Mouse (Mus musculus): ENCODE measurements around the gene Stx11. TPM values are rescaled to one million over a fixed set of nuclear protein-coding genes. Genes with fewer than 3 reads are reported as not detected.

The Stx11 gene
- polyA plus RNA-seq, 1 experiment from 2014 or later = 4.2 TPM

- ChIA-PET CTCF (interaction anchor here (1.3 to 2.2 kb wide), 6 partner anchors 12 to 231 kb away, joined by 3 to 9 read pairs (median 6); partner anchors contain the start of gene Stx11), POLR2A (no interaction called here)
- DNase-seq (ENCODE audit: low read depth, low spot score) (no peak), ATAC-seq (no peak)
- TF ChIP-seq CTCF (IDR thresholded peaks at IDR 0.05) = peak; percentile 23
- no peaks in the 10 kb centered on the region for H3K27me3 ChIP-seq
- in situ Hi-C loops (cut with MboI; ENCODE audit: low pct_unique_long_range_greater_than_20kb) = loop anchor here (5.0 kb wide), 2 partner anchors 86 to 229 kb away; partner anchors contain the start of gene Sf3b5
These were observed 42.5 kb downstream of the Stx11 start for GRCm38 (mm10) chr10:12921551-12922040.

GRCm38 (mm10) chr10:12919287-12919686, 44.8 kb downstream of the Stx11 start:
- CTCF ChIA-PET = interaction anchor here (0.7 to 1.4 kb wide), 8 partner anchors 10 to 257 kb away, joined by 3 to 7 read pairs (median 4); no protein-coding TSS in a partner anchor
- no peaks in the 10 kb centered on the region for H3K27me3 ChIP-seq
- peak; percentile 66 for TF ChIP-seq CTCF (IDR thresholded peaks at IDR 0.05)
- ATAC-seq = peak; percentile 94
- DNase-seq (ENCODE audit: low read depth, low spot score) = peak; percentile 75
- POLR2A ChIA-PET = interaction anchor here (0.6 to 1.5 kb wide), 2 partner anchors 51 to 53 kb away, joined by 3 to 10 read pairs; no protein-coding TSS in a partner anchor
- in situ Hi-C loops (cut with MboI; ENCODE audit: low pct_unique_long_range_greater_than_20kb) = no loop called here

- H3K27me3 ChIP-seq = no peaks in the 10 kb centered on the region
- in situ Hi-C loops (cut with MboI; ENCODE audit: low pct_unique_long_range_greater_than_20kb) = no loop called here
- POLR2A ChIA-PET = no interaction called here
- ATAC-seq = no peak
- CTCF ChIA-PET = interaction anchor here (1.4 kb wide), 1 partner anchor 8 kb away, joined by 3 read pairs; no protein-coding TSS in a partner anchor
- TF ChIP-seq CTCF (IDR thresholded peaks at IDR 0.05) = no peak
- no peak for DNase-seq (ENCODE audit: low read depth, low spot score)
These were observed 46.5 kb downstream of the Stx11 start for GRCm38 (mm10) chr10:12917626-12918025.

GRCm38 (mm10) chr10:12916376-12916775, 47.7 kb downstream of the Stx11 start:
- no peak for TF ChIP-seq CTCF (IDR thresholded peaks at IDR 0.05)
- no peak for DNase-seq (ENCODE audit: low read depth, low spot score)
- no peak for ATAC-seq
- ChIA-PET CTCF (interaction anchor here (2.0 kb wide), 1 partner anchor 49 kb away, joined by 6 read pairs; no protein-coding TSS in a partner anchor), POLR2A (no interaction called here)
- H3K27me3 ChIP-seq = no peaks in the 10 kb centered on the region
- in situ Hi-C loops (cut with MboI; ENCODE audit: low pct_unique_long_range_greater_than_20kb) = no loop called here

GRCm38 (mm10) chr10:12915826-12916225, 48.3 kb downstream of the Stx11 start:
- CTCF ChIA-PET = interaction anchor here (2.0 kb wide), 1 partner anchor 49 kb away, joined by 6 read pairs; no protein-coding TSS in a partner anchor
- POLR2A ChIA-PET = no interaction called here
- no peak for TF ChIP-seq CTCF (IDR thresholded peaks at IDR 0.05)
- H3K27me3 ChIP-seq = no peaks in the 10 kb centered on the region
- ATAC-seq (no peak), DNase-seq (ENCODE audit: low read depth, low spot score) (no peak)
- in situ Hi-C loops (cut with MboI; ENCODE audit: low pct_unique_long_range_greater_than_20kb) = no loop called here

GRCm38 (mm10) chr10:12914203-12914602, 49.9 kb downstream of the Stx11 start:
- in situ Hi-C loops (cut with MboI; ENCODE audit: low pct_unique_long_range_greater_than_20kb) = no loop called here
- no peak for ATAC-seq
- no peak for TF ChIP-seq CTCF (IDR thresholded peaks at IDR 0.05)
- no peaks in the 10 kb centered on the region for H3K27me3 ChIP-seq
- ChIA-PET CTCF (no interaction called here), POLR2A (no interaction called here)
- no peak for DNase-seq (ENCODE audit: low read depth, low spot score)

- H3K27me3 ChIP-seq = no peaks in the 10 kb centered on the region
- in situ Hi-C loops (cut with MboI; ENCODE audit: low pct_unique_long_range_greater_than_20kb) = no loop called here
- CTCF ChIA-PET = no interaction called here
- no peak for DNase-seq (ENCODE audit: low read depth, low spot score)
- POLR2A ChIA-PET = no interaction called here
- ATAC-seq = no peak
- no peak for TF ChIP-seq CTCF (IDR thresholded peaks at IDR 0.05)
These were observed 52.0 kb downstream of the Stx11 start for GRCm38 (mm10) chr10:12911981-12912530.

GRCm38 (mm10) chr10:12911451-12911850, 52.6 kb downstream of the Stx11 start:
- CTCF ChIA-PET = interaction anchor here (1.5 kb wide), 1 partner anchor 12 kb away, joined by 4 read pairs; no protein-coding TSS in a partner anchor
- in situ Hi-C loops (cut with MboI; ENCODE audit: low pct_unique_long_range_greater_than_20kb) = no loop called here
- POLR2A ChIA-PET = no interaction called here
- ATAC-seq (no peak), DNase-seq (ENCODE audit: low read depth, low spot score) (no peak)
- TF ChIP-seq CTCF (IDR thresholded peaks at IDR 0.05) = no peak
- no peaks in the 10 kb centered on the region for H3K27me3 ChIP-seq

- ATAC-seq (no peak), DNase-seq (ENCODE audit: low read depth, low spot score) (no peak)
- in situ Hi-C loops (cut with MboI; ENCODE audit: low pct_unique_long_range_greater_than_20kb) = no loop called here
- ChIA-PET POLR2A (no interaction called here), CTCF (interaction anchor here (1.0 to 1.5 kb wide), 2 partner anchors 9 to 10 kb away, joined by 3 to 4 read pairs; no protein-coding TSS in a partner anchor)
- TF ChIP-seq CTCF (IDR thresholded peaks at IDR 0.05) = no peak
- H3K27me3 ChIP-seq = no peaks in the 10 kb centered on the region
These were observed 54.2 kb downstream of the Stx11 start for GRCm38 (mm10) chr10:12909891-12910290.

GRCm38 (mm10) chr10:12909179-12909578, 54.9 kb downstream of the Stx11 start:
- no peaks in the 10 kb centered on the region for H3K27me3 ChIP-seq
- ChIA-PET POLR2A (no interaction called here), CTCF (interaction anchor here (1.0 kb wide), 1 partner anchor 9 kb away, joined by 3 read pairs; no protein-coding TSS in a partner anchor)
- DNase-seq (ENCODE audit: low read depth, low spot score) (no peak), ATAC-seq (no peak)
- in situ Hi-C loops (cut with MboI; ENCODE audit: low pct_unique_long_range_greater_than_20kb) = no loop called here
- no peak for TF ChIP-seq CTCF (IDR thresholded peaks at IDR 0.05)

- POLR2A ChIA-PET = no interaction called here
- in situ Hi-C loops (cut with MboI; ENCODE audit: low pct_unique_long_range_greater_than_20kb) = no loop called here
These were observed 60.0 kb downstream of the Stx11 start for GRCm38 (mm10) chr10:12904140-12904528.

More at GRCm38 (mm10) chr10:12904140-12904528, 60.0 kb downstream of the Stx11 start:
- TF ChIP-seq CTCF (IDR thresholded peaks at IDR 0.05) = no peak
- CTCF ChIA-PET = no interaction called here
- DNase-seq (ENCODE audit: low read depth, low spot score) = no peak
- H3K27me3 ChIP-seq = no peaks in the 10 kb centered on the region
- ATAC-seq = no peak
